Mouse (Mus musculus): ENCODE data around the gene Prg2. TPM values are rescaled to one million over a fixed set of nuclear protein-coding genes. Genes with fewer than 3 reads are reported as not detected.

Prg2 gene
- total RNA-seq, 2 experiments from 2014 or later: 93.5 to 123 TPM

DNA sequence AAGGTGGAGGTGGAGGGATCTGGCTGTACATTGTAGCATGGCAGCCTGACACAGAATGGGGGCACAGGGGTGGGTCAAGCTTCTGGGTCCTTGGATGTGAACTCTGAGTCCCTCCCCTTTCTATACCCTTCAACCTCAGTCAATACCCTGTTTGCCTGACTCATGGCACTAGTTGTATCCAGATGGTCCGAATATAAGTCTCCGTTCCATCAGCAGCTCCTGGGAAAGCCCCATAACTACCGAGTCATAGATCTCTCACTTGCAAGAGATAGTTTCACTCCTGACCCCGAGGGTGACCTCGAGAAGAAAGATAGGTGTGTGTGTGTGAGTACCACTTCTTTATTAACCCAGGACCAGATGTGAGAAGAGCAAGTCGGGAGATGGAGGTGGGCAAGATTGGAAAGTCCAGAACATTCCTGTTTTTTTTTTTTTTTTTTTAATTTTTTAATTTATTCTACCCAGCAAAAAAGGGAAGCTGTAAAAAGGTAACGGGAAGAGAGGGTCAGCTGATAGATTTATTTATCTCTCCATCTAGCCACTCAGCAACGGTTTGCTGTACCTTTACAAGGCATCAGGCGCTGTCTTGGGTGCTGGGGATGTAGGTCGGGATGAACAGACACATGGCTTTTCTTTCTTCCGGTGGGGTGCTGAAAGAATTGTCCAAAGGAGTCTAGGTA is 21.5 kb upstream of the Prg2 start:
- ATAC-seq (replicated peaks; ENCODE audit: low FRiP score, poor library complexity, severe bottlenecking): no peak

DNA sequence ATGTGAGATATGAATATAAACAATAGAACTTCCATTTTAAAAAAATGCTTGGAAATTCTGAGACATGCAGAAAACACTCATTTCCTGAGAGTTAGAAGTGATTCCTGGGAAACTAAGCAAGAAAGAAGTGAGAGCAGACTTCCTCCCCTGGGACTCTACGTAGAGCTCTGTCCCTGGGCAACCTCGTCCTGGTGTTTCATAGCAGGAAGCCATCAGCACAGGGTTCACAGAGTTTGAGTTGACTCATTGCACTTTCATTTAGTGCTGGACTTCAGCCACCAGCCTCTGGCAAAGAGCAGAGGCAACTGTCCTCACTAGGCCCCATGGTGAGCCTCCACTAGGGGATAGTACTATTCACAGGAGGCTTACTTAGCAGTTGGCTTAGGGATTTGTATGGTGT is 19.0 kb upstream of the Prg2 start:
- ATAC-seq (replicated peaks; ENCODE audit: low FRiP score, poor library complexity, severe bottlenecking): no peak

DNA sequence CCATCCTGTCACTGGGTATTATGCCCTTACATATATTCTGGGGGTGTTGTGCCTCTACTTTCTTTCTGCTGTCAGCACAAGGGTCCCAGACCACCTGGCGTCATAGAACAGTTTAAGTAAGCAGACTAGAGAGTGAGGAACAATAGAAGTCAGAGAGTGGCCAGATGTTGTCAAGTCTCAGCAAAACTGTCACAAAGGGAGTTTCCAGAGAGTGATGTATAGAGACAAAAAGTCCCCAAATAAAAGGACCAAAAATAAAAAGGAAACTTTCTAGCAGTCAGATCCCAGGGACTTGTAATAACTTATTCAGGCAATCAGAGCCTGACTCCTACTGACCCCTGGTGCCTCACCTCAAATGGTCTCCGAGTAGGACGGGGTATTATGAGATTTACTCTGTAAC is 18.4 kb upstream of the Prg2 start:
- ATAC-seq (replicated peaks; ENCODE audit: low FRiP score, poor library complexity, severe bottlenecking): no peak

DNA sequence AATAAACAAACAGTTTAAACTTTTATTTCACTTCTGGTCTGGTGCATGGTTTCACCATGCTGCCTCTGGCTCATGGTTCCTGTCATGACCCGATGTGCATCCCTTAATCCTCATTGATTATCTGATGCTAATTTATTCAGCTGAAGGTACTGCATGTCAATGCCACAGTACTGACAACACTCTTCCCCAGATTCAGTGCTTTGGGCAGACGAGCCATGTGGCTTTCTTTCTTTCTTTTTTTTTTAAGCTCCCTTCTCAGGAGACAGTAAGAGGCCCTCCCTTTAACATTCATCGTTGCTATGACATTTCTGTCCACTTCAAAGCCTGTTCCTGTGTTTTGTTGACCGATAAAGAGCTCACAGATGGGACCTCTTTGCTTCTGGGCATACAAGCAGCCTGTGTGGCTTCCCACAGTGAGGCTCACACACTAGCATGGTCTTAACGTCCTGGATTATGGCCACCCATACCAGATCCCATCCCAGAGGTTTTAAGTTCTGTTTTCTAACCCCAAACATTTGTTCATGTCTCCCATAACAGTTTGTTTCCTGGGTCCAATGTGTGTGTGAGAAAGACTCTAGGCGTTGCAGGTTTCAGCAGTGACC is 17.3 kb upstream of the Prg2 start:
- ATAC-seq (replicated peaks; ENCODE audit: low FRiP score, poor library complexity, severe bottlenecking): no peak

DNA sequence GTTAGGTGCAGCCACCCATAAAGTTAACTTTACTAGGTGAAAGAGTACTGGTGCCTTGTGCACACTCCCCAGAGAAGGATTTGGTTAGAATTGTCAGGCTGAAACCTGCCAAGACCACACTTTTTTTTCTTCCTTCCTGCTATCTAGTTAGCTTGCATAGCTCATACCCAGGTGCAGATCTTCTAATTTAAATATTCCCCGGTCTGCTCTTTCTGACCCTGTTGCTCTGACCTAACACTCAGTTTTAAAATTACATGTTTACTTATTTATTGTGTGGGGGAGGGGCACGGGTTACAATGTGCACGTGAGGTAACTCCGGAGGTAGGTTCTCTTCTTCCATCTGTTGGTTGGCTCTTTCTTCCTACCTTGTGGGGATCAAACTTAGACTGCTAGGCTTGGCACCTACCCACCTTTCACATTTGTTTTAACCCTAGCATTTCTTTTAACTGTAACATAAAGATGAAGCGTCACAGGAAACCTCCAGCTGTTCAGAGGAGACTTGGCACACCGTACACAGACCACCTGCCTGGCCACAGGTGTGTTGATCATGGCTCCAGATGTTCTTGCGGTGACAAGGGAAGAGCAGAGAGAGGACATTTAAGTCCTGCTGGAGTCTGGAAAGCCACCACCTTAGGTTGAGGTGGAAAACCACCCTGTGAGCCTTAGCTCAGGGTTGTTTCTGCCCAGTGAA is 16.0 kb upstream of the Prg2 start:
- ATAC-seq (replicated peaks; ENCODE audit: low FRiP score, poor library complexity, severe bottlenecking): no peak

DNA sequence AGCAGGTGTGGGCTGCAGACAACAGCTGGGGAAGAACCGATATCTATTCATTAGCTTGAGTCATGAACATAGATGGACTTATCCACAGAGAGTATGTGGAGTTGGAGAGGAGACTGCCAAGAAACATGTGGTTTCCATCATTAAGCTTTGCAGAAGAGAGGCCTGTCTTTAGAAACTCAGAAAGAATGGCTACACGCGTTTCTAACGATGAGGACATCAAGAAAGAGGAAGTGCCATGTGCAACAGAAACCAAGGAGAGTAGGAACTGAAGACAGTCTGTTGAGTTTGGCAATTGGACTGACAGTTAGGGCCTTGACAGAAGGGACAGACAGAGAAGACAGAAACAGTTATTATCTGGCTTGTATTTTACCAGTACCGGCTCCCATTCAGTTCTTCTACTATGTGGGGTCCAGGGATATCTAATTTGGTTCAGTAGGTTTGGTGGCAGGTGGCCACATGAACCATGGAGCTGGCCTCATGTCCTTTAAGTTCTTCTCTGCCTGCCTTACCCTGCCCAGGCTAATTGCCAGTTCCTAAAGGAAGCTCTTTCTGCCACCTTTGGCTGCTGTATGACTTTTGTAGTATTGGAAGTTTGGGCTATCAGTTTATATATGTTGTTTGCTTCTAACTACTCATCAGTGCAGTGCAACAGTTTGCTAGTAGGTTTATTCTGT is 12.8 kb upstream of the Prg2 start:
- ATAC-seq (replicated peaks; ENCODE audit: low FRiP score, poor library complexity, severe bottlenecking): no peak

DNA sequence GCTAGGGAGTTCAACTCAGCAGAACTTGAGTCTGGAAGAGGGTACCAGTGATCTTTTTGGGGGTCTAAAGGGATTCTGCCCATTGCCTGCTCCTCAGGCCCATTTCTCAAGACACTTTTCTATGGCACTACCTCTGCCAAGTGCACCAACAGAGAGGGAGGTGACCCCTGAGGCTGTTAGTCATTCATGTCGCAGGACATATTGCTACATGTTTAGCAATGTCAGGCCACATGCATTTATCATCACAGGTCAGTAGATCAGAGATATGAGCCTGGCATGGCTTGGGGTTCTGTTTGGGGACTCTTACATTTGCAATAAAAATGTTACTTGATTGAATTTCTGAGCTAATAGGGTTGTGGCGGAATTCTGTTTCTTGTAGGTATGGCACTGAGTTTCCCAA is 4.7 kb upstream of the Prg2 start:
- ATAC-seq (replicated peaks; ENCODE audit: low FRiP score, poor library complexity, severe bottlenecking): no peak

DNA sequence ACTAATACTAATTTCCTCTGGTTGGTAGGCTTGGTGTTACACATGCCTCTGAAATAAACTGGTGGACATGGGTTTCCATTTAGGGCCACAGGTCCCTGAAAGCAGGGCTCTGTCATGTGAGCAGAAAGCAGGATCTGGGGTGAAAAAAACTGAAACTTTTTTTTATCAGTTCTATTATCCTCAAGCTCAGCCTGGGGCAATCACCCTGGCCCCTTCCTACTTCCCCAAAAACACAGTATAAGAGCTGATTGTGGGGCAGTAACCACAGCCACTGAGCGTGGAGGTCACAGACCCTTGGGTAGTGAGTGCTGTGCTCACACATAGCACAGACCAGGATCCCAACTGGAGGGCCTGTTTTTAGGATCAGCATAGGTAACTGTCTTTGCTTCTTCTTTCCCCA is 7.7 kb downstream of the Prg2 start, which contains the start of gene Prg3:
Gene Prg3 (plus strand): TSS at position 286 of the 400 bp plus-strand sequence.
- ATAC-seq (replicated peaks; ENCODE audit: low FRiP score, poor library complexity, severe bottlenecking): no peak

DNA sequence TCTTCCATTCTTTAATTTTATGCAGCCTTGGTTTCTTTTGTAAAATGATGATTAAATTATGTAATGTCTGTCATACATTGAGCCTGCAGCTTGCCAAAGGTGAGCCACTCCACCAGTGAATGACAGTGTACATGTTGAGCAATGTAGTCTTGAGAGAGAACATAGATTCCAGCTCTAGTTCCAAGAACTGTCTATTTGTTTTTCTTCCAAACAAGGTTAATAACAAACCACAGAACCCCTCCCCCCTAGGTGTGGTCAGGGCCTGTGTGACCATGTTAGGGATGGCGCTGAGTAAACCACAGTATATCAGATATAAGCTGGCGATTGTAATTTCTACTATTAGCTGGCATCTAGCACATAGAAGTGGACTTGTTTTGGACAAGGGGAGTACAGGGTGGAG is 16.1 kb downstream of the Prg2 start:
- no peak for ATAC-seq (replicated peaks; ENCODE audit: low FRiP score, poor library complexity, severe bottlenecking)

DNA sequence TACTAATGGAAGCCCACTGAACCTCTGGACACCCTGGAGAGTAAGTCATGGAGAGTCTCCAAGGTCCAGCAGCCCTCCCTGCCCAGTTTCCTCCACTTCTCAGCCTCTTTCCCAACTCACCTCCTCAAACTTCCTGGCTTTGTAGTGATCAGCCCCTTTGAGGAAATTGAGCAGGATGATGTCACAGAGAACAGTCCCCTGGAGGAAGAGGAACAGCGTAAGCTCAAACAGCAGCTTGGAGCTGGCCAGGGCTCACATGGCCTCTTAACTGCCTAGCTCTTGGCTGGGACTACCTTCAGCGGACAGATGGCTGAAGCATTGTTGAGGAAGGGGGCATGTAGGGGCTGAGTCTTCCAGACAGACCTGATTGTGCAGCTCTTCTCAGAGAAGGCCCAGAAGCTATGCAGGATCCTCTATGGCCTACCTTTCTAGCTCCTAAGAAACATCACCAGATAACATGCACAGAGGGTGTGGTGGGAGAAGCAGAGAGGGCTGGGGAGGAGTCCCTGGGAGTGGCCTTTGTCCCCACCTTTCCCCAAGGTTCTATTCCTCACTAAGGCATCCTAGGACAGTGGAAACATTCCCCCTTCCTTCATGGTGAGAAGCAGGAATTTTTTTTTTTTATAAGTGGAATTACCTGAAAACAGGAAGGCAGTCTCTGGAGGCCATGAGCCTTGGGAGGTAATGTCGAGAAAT is 19.4 kb downstream of the Prg2 start:
- ATAC-seq (replicated peaks; ENCODE audit: low FRiP score, poor library complexity, severe bottlenecking): peak; percentile 73

DNA sequence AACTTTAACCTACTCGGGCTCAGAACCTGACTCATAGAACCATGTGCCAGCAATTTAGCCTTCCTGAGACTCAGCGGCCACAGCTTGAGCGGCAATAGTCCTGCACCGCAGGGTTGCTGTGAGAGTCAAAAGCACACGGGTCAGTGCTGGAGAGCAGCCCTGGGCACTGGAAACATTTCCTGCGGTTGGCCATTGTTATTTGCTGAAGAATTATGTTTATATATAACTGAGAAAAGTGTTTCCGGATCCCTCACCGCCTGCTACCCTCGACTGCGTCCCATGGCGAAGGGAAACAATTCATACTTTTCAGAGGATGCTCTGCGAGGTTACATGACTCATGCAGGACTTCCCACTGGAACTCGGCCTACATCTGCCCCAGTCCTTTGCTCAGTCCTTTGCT is 21.2 kb downstream of the Prg2 start:
- no peak for ATAC-seq (replicated peaks; ENCODE audit: low FRiP score, poor library complexity, severe bottlenecking)

DNA sequence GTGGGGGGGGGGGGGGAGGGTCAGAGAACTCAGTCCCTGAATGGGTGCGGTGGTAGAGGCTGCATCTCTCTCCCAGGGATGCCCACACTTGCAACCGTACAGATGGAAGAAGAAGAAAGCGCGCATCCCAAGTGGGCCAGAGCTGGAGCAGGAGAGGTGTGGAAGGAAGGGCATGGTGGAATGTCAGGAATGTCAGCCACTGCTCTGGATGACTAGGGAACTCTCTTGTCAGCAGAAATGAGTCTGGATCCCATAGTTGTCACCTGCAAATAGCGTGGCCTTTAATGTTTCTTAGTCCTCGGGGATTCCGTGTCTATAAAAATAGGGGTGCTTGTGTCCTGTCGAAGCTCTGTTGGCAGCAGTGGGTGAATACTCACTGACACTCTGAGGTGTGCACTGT is 22.3 kb downstream of the Prg2 start:
- ATAC-seq (replicated peaks; ENCODE audit: low FRiP score, poor library complexity, severe bottlenecking): no peak

DNA sequence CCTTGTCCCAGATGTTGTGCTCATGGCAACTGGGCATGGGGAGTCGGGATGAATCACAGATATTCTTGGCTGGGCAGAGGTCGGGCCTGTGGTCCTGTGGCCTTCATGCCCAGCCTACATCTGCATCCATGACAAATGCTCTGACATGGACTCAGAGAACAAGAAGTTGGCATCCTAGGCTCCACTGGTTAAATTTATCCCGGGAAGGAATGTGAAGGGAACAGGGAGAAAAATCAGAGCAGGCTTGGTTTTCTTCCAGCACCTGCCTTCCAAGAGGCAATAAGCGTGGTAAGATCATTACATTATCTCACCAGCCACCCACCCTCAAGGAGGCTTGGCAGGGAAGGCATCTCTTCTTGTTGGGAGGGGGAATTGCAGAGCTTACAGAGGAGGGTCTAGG is 24.1 kb downstream of the Prg2 start:
- ATAC-seq (replicated peaks; ENCODE audit: low FRiP score, poor library complexity, severe bottlenecking): no peak

DNA sequence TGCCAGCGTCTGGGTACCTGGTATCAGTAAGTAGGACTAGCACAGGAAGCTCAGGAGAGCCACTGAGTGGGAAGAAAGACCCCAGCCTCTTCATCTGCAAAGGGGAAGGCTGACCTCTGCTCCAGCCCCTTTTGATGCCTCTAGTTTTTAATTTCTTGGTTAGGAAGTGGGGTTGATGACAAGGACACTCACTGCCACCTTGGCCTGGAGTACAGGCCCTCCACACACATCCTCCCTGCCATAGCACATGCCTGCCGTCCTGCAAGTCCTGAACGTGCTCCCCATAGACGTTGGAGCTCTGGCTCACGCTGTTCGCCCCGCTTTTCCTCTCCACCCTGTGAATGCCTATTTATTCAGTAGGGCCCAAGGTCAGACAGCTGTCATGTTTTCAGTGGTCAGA is 26.3 kb downstream of the Prg2 start:
- ATAC-seq (replicated peaks; ENCODE audit: low FRiP score, poor library complexity, severe bottlenecking): no peak

DNA sequence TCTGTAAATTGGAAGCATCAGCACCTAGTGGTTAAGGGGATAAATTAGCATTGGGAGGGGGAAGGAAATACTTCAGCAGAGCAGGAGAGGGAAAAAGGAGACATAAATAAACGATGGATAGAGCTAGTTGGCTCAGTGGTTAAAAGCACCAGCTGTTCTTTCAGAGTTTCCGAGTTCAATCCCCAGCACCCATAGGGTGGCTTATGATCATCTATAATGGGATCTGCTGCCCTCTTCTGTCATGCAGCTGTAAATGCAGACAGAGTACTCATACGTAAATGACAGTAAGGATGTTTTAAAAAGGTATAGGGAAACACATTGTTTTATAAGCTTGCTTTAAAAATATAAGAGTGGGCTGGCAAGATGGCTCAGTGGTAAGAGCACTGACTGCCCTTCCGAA is 27.5 kb downstream of the Prg2 start:
- no peak for ATAC-seq (replicated peaks; ENCODE audit: low FRiP score, poor library complexity, severe bottlenecking)

DNA sequence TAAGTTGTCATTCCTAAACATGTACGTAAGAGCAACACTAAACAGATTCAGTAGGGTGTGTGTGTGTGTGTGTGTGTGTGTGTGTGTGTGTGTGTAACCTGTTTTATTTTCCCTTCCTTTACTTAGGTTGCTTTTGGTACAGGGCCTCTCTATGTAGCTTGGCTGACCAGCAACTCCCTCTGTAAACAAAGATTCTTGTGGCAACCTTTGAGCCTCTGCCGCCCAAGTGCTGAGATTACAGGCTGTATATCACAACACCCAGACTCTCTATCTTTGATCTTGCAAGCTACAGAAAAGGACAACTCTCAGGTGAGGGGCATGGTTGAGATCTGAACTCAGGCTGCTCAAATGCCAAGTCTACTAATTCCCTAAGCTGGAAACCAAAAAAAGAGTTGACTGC is 29.0 kb downstream of the Prg2 start:
- no peak for ATAC-seq (replicated peaks; ENCODE audit: low FRiP score, poor library complexity, severe bottlenecking)

DNA sequence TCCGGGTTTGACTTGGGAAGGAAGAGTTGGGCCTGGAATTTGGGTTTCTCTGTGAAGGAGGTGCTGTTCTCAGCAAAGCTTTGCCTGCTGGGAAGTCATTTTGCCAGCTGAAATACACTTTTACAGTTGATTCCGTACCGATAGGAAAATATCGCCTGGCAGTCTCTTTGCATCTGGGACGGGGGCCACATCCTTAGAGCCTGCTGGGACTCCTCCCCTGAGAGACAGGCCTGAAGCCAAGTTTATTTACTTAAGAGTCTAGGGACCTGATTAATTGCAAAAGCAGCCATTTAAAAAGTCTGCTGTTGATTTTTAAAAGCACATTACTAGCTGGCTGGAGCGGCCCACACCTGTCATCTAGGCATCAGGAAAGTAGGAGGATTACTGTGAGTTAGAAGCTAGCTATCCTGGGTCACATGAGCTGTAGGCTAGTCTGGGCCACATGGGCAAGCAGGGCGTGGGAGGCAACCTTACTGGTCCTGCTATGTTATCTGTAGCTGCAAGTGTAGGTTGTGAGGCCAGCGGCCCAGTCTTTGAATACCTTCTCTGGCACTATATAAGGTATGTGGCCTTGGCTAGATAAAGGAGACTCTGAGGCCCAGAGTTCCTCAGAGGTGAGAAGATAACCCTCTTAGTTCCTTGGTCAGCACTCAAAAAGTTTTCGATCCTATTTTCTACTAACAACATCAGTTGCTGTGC is 31.8 kb downstream of the Prg2 start:
- ATAC-seq (replicated peaks; ENCODE audit: low FRiP score, poor library complexity, severe bottlenecking): peak; percentile 93

DNA sequence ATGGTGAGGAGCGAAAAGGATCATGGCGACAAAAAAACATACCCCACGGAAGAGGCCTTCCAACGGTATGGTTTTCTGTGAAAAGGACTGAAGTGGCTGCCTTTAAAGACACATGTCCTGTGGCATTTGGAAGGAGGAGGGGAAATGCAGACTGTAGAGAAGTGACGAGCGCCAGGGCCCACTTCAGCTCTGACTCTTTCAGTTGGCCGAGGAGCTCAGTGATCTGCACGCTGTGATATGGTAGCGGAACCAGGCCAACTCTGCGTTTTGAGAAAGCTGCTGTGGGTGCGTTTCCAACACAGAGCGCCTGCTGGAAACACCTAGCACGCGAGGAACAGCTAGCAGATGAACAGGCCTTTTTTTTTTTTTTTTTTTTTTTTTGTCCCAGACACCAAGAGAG is 32.4 kb downstream of the Prg2 start:
- peak; percentile 69 for ATAC-seq (replicated peaks; ENCODE audit: low FRiP score, poor library complexity, severe bottlenecking)

DNA sequence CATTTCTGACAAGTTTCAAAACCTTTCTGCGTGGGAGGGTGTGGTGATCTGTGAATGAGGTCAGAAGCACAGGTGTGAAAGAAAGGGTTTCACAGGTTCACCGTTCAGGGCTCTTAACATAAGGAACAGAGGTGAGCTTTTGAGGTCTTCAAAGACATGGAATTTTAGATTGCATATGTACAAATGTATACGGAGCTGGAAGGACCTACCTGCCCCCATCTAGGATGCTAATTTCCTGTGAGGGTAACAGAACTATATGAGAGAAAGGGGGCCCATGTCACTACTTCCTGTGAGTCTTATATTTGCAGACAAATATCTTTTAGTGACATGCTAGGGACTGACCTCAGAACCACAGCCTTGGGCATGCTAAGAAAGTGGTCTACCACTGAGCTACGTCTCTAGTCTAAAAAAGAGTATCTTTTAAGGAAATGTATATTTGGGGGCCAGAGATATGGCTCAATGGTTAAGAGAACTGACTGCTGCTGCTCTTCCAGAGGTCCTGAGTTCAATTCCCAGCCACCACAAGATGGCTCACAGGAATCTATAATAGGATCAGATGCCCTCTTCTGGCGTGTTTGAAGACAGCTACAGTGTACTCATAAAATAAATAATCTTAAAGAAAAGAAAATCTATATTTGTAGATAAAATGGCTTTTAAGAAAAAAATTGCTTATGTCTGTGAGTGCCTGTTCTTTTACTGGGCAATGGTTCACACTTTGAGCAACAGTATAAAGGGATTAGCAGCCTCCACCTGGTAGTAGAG is 33.7 kb downstream of the Prg2 start:
- ATAC-seq (replicated peaks; ENCODE audit: low FRiP score, poor library complexity, severe bottlenecking): no peak
